Mouse (Mus musculus) forelimb bud, embryonic 11.5 days (tissue): ENCODE measurements around the gene Nkx1-2.

Experiments used
- DNase-seq: peaks from one replicate; pipeline ENCODE4 v3.0.0-alpha.2; 2012; ENCODE audit warnings: low read depth, low spot score

Nkx1-2 gene

GRCm38 (mm10) chr7:132599071-132599975 lies at the start of gene Nkx1-2:
Nkx1-2 (minus strand) TSS chr7:132599637.
- DNase-seq, result no peak

- no peak for DNase-seq
These were observed 47.1 kb upstream of the Nkx1-2 start for GRCm38 (mm10) chr7:132646514-132646913.

- DNase-seq, result no peak
These were observed 45.3 kb upstream of the Nkx1-2 start for GRCm38 (mm10) chr7:132644605-132645279.

GRCm38 (mm10) chr7:132641606-132642005 lies 42.2 kb upstream of the Nkx1-2 start:
- no peak for DNase-seq

GRCm38 (mm10) chr7:132640946-132641345 lies 41.5 kb upstream of the Nkx1-2 start:
- DNase-seq, result no peak

GRCm38 (mm10) chr7:132638446-132639087 lies 39.1 kb upstream of the Nkx1-2 start:
- peak; percentile 69 for DNase-seq

GRCm38 (mm10) chr7:132637292-132637691 lies 37.9 kb upstream of the Nkx1-2 start:
- no peak for DNase-seq

GRCm38 (mm10) chr7:132631313-132631712 lies 31.9 kb upstream of the Nkx1-2 start:
- no peak for DNase-seq

GRCm38 (mm10) chr7:132627448-132627847 lies 28.0 kb upstream of the Nkx1-2 start:
- no peak for DNase-seq

- no peak for DNase-seq
These were observed 26.7 kb upstream of the Nkx1-2 start for GRCm38 (mm10) chr7:132626174-132626573.

GRCm38 (mm10) chr7:132624161-132624560 lies 24.7 kb upstream of the Nkx1-2 start:
- no peak for DNase-seq

- DNase-seq, result no peak
These were observed 20.8 kb upstream of the Nkx1-2 start for GRCm38 (mm10) chr7:132619975-132620918.

GRCm38 (mm10) chr7:132619549-132619948 lies 20.1 kb upstream of the Nkx1-2 start:
- no peak for DNase-seq

- no peak for DNase-seq
These were observed 17.7 kb upstream of the Nkx1-2 start for GRCm38 (mm10) chr7:132617021-132617564.

GRCm38 (mm10) chr7:132616391-132616790 lies 17.0 kb upstream of the Nkx1-2 start:
- no peak for DNase-seq

- no peak for DNase-seq
These were observed 15.9 kb upstream of the Nkx1-2 start for GRCm38 (mm10) chr7:132615346-132615745.

- DNase-seq, result no peak
These were observed 12.1 kb upstream of the Nkx1-2 start for GRCm38 (mm10) chr7:132611530-132611929.

- peak; percentile 75 for DNase-seq
These were observed 11.3 kb upstream of the Nkx1-2 start, which contains the start of gene Lhpp for GRCm38 (mm10) chr7:132610468-132611318. Lhpp (plus strand) TSS chr7:132610638.

GRCm38 (mm10) chr7:132608316-132609020 lies 9.0 kb upstream of the Nkx1-2 start:
- DNase-seq, result no peak
